Mouse (Mus musculus): ENCODE measurements at regions not wholly inside any gene's neighbourhood (a gene's known extent, or its start where the extent isn't known, plus 50 kb on each side); places are given as distances from the start of the nearest gene placed in this dataset.

DNA sequence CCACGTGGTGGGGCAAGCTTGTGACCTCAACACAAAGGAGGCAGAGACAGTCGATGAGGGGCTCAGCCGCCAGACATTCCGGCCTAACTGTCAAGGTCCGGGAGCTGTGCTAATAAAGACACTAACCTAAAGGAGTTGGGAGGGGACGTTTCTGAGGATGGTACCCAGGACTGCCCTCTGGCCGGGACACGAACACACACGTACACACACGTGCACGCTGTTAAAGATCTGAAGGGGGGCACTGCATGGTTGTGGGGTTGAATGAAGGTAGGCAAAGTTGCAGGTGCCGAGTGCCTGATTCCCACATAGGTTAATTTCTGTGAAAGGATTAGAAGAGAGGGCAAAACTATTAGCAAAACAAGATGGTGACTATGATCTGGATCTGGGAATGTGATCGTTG is 65.4 kb upstream of the Mitf start:
- DNase-seq (ENCODE audit: low read depth), result no peak

- no peak for DNase-seq (ENCODE audit: low read depth)
Measured at GRCm38 (mm10) chr6:97740851-97741201, 66.0 kb upstream of the Mitf start.

GRCm38 (mm10) chr6:97740107-97740850 is 66.6 kb upstream of the Mitf start:
- peak; percentile 37 for DNase-seq (ENCODE audit: low read depth)

DNA sequence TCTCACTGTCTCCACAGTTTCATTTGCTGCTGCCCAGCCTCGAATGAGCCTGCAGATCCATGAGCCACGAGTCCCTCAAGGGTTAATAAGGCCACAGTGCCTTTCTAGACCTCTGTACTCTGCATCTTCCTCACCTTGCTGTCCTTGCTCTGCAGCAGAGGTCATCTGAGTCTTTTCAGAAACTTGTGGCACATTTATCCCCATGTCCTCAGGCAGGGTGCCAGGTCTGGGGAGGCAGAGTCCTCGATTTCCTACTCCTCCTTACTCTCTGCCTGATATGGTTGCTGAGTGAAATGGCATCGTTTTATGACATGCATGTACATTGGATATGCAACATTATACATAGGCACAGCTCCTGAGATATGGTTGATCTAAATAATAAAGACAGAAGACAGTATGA is 68.0 kb upstream of the Mitf start:
- DNase-seq (ENCODE audit: low read depth), result no peak

DNA sequence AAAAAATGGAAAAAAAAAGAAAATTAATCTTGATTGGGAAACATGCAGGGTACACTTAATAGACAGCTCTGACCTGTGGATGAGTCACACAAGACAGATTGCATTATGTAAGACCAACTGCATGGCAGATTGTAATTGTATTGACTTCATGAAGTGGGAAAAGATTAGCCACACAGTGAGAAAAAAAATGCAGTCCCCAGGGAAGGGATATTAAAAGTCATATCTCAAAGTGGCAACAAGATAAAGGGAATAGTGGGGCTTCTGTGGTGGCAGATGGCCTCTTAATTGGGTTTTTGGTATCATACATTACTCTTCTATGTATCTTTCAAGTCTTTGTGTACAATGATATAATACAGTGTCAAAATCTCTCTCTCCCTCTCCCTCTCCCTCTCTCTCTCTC is 76.0 kb upstream of the Mitf start:
- no peak for DNase-seq (ENCODE audit: low read depth)

GRCm38 (mm10) chr6:97718184-97718910 is 88.5 kb upstream of the Mitf start:
- DNase-seq (ENCODE audit: low read depth), result no peak

DNA sequence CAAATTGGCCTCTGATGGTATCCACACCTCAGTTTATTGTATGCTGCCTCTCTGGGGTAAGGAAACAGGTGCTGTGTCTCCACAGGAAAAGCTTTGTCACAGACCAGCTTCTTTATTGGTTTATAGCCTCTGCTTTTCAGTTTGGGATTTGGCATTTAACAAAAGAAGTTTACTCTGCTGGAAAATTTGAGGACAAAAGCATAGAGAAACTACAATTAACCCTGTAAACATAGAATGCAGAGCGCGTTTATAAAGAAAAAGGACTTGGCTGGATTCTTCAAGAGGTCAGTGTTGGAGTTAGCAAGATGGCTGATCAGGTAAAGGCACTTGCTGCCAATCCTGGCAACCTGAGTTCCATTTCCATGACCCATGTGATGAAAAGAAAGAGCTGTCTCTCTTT is 90.1 kb upstream of the Frmd4b start:
- DNase-seq (ENCODE audit: low read depth), result no peak

DNA sequence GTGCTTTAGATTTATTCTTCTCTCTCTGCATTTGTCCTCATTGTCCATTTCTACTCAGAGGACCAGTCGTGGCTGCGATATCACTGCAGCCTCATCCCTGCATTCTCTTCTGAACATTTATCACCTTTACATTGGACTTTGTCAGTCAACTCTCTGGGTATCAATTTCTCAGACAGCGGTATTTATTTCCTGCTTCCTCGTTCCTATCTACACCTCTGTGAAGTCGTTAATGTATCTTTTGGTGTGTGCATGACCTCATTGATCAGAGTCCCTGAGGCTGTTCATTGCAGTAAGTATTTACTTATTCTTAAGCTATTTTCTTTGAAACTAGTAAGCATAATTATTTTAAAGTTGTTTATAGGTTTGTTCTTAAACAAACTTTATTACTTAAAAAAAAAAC is 87.0 kb upstream of the Frmd4b start:
- DNase-seq (ENCODE audit: low read depth), result no peak

DNA sequence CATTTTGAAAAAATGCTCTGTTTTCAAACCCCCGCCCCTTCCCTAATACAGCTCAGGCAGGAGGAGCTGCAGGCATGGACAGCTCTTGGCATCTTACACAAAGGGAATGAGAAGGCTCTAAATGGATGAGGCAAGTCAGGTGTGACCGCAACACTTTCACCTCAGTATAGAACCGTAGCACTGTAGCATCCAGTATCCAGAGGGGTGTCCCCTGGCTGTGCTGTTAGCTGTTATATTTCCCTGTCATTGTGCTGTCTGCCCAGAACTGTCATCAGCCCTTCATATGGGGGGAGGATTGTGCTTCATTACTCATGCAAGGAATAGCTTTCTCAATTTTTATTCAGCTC is 82.4 kb upstream of the Frmd4b start:
- DNase-seq (ENCODE audit: low read depth), result no peak

- DNase-seq (ENCODE audit: low read depth), result no peak
Measured at GRCm38 (mm10) chr6:97699054-97699751, 81.9 kb upstream of the Frmd4b start.

DNA sequence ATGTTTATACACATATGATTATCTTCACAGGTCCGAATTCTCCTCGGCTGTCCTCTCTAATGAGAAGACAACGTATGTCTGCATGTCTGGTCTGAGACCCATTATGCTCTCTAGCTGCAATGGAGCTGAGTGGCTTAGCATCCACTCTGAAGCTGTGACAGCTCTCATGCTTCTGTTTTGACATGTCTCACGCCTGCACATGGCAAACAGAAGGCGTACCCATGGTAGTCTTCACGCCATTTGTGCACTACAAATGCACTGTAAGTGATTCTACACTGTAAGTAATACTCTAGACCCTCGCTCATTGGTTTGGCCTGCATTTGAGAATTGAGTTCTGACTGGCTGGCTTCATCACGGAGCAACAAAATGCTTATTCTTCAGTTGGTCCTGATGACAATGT is 75.9 kb upstream of the Frmd4b start:
- no peak for DNase-seq (ENCODE audit: low read depth)

- no peak for DNase-seq (ENCODE audit: low read depth)
Measured at GRCm38 (mm10) chr6:97691136-97691535, 73.8 kb upstream of the Frmd4b start.

DNA sequence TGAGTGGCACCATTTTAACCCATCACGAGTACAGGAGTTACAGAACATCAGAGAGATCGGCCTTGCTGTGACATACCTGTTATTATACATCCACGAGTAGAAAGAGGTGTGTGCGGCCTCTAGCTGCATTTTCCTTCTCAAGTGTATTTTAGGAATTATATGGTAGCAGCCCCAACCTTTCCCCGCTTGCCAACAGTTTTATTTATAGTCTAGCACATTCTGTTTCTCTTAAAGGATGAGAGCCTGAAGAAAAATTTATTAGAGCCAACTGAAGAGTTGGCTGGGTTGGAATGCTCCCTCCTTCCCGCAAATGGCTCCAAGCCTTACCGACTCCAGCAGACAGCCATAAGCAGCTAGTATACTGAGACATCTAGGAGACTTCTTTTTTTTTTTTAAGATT is 67.0 kb upstream of the Frmd4b start:
- no peak for DNase-seq (ENCODE audit: low read depth)

DNA sequence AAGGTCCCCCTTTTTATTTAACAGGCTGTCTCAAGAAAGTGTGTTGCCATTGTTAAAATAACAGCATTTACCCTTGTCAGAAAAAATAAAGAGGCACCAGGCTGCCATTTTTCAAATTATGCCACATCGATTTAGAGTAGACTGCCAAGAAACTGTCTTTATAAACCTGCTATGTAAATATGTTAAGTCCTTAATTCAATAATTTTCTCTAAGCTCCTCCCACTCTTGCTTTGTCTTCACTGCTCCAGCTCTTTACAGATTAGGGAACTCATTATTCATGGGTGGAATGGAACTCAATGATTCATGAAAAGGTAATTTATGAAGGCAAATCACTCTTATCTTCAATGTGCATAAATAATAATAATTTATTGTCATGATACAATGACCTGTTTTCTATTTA is 64.9 kb upstream of the Frmd4b start:
- DNase-seq (ENCODE audit: low read depth), result no peak

GRCm38 (mm10) chr6:97675181-97675756 is 57.9 kb upstream of the Frmd4b start:
- DNase-seq (ENCODE audit: low read depth), result no peak

DNA sequence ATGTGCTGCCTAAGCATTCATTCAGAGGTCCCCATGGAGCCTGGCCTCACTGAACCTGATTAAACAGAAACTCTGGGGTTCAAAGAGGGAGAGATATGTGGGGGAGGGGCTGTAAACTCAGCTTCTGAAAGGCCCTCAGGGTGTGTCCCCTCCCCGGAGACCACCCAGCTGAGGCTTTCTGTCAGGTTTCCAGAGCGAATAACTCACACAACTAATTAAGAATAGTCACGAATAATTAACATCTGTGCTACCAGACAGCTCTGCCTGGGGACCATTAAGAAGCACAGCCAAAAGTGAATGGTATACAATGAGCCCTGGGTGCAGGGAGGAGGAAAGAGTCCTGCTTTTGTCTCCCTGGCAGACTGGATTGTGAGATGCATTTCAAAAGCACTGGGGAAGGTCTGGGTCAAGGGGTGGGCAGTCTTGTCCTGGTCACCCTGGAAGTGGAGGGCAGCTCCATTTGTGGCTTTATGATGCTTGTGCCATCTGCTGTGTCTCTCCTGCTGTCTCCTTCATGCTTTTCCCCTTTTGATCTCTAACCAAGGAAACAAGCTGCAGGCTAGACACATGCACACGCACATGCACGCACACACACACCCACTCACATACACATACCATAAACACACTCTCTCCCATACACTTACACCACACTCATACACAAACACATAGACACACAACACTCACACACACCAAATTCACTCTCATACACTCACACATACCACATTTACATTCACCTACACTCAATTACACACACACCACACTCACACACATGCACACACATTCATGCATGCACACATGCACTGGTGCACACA is 49.7 kb upstream of the Frmd4b start:
- DNase-seq (ENCODE audit: low read depth), result no peak

Data from c-Kit-positive CD71-negative TER-119-negative erythroid progenitor cells, embryonic 14.5 days (primary cell).